ENCODE assay signal across 8 mouse cellular contexts in the genomic region with DNA sequence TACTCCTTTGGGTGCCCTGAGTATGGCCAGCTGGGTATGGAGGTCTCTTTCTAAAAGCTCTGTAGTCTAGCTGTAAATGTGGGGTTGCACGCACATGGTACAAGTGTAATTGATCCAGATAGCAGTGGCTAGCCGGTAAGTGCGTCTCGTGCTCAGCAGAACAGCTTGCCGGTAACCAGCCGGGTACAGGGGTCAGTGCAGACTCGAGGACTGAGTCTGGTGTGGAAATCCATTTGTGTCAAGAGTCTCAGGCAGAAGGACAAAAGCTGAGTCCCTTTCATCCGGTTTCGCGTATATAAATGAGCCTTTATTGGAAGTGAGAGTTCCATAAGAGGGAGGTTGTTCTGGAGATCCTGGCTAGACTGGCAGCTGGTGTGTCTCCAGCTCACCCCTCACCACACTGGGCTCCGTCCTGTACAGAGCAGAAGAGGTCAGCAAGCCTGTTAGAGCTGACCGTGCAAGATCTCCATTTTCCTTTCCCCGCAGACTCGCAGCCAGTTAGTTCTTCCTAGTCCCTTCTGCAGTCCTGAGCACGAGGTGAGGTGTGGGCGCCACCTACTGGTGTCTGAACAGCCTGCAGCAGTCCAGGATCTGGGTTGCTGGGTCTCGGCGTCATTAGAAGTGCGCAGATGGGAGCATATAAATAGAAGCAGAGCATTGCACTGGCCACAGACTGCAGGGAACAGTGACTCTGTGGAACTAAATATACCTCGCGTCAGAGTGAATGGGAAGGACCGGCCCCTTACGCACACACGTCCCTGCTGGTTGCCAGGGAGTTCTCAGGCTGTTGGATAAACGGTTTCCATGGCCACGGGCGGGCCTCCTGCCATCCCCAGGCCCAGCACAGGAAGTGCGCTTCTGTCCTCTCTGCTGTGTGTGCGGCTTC. TPM values are rescaled to one million over a fixed set of nuclear protein-coding genes. Genes with fewer than 3 reads are reported as not detected.
DNase-seq lines count a peak whose midpoint lies in the region; ATAC-seq lines count a peak whose summit lies in the region.

No protein-coding gene starts in this region.

- peak overlapping the region; percentile 39; the same call in 1 of the 2 replicates for H3K27ac ChIP-seq in embryonic facial prominence, embryonic 15.5 days (replicated peaks)
- peak overlapping the region; percentile 17; the same call in 1 of the 2 replicates for H3K27ac ChIP-seq in heart, embryonic 10.5 days
- peak overlapping the region; percentile 75 for H3K27ac ChIP-seq in kidney, embryonic 15.5 days

- DNase-seq in 3134 (ENCODE audit: extremely low read depth, insufficient read length, low spot score), result peak; percentile 64
- peak; percentile 91 to 92 for DNase-seq in adrenal gland, postnatal 36 days
- DNase-seq in heart, embryonic 10.5 days (ENCODE audit: low spot score), result peak; percentile 96
- peak; percentile 85 for DNase-seq in liver
- DNase-seq in spleen, postnatal 36 days (ENCODE audit: low spot score in 2 of 2), result peak; percentile 72 to 79

- H3K9ac ChIP-seq in embryonic facial prominence, embryonic 15.5 days, result no peak overlapping the region
- H3K9ac ChIP-seq in kidney, embryonic 15.5 days, result no peak overlapping the region

- H3K36me3 ChIP-seq in embryonic facial prominence, embryonic 15.5 days, result peaks cover 93% of the 10 kb centered on the region
- H3K36me3 ChIP-seq in heart, embryonic 10.5 days, result peaks cover 97% of the 10 kb centered on the region
- H3K36me3 ChIP-seq in kidney, embryonic 15.5 days, result peaks cover 99% of the 10 kb centered on the region

- no peaks in the 10 kb centered on the region for H3K9me3 ChIP-seq in embryonic facial prominence, embryonic 15.5 days (replicated peaks)
- no peaks in the 10 kb centered on the region for H3K9me3 ChIP-seq in heart, embryonic 10.5 days
- no peaks in the 10 kb centered on the region for H3K9me3 ChIP-seq in kidney, embryonic 15.5 days (replicated peaks)

- ATAC-seq in embryonic facial prominence, embryonic 15.5 days (ENCODE audit: insufficient number of reproducible peaks, low FRiP score, low TSS enrichment, low read depth), result peak; percentile 71
- ATAC-seq in kidney, embryonic 15.5 days (replicated peaks; ENCODE audit: low FRiP score), result peak; percentile 69
- ATAC-seq in monocyte, adult 5-6 weeks (replicated peaks; ENCODE audit: insufficient number of reproducible peaks, low FRiP score, low TSS enrichment, poor library complexity, severe bottlenecking), result peak; percentile 70

- H3K4me3 ChIP-seq in embryonic facial prominence, embryonic 15.5 days (replicated peaks), result no peak overlapping the region
- H3K4me3 ChIP-seq in heart, embryonic 10.5 days, result no peak overlapping the region
- no peak overlapping the region for H3K4me3 ChIP-seq in kidney, embryonic 15.5 days (replicated peaks)

- no peaks in the 10 kb centered on the region for H3K27me3 ChIP-seq in embryonic facial prominence, embryonic 15.5 days
- no peaks in the 10 kb centered on the region for H3K27me3 ChIP-seq in heart, embryonic 10.5 days (ENCODE audit: insufficient read depth, poor library complexity, severe bottlenecking)
- no peaks in the 10 kb centered on the region for H3K27me3 ChIP-seq in kidney, embryonic 15.5 days

- 52% methylated on average over 29 of the region's 29 CpGs for whole genome bisulfite sequencing in embryonic facial prominence, embryonic 15.5 days
- WGBS in heart, embryonic 10.5 days, result 47% methylated on average over 29 of the region's 29 CpGs
- WGBS in kidney, embryonic 15.5 days, result 51% methylated on average over 29 of the region's 29 CpGs

- H3K4me1 ChIP-seq in embryonic facial prominence, embryonic 15.5 days, result peaks cover 16% of the 10 kb centered on the region
- H3K4me1 ChIP-seq in heart, embryonic 10.5 days, result peaks cover 35% of the 10 kb centered on the region
- peaks cover 36% of the 10 kb centered on the region for H3K4me1 ChIP-seq in kidney, embryonic 15.5 days

- H3K4me2 ChIP-seq in embryonic facial prominence, embryonic 15.5 days (replicated peaks), result no peak overlapping the region
- H3K4me2 ChIP-seq in kidney, embryonic 15.5 days, result no peak overlapping the region

RNA-seq across cellular contexts. Expression of a gene that starts 13.4 kb away (rescaled TPM):
- 10 to 100 TPM; 63.3 to 85.8 TPM for total RNA-seq in adrenal gland, postnatal 36 days (2021)
- 47.0 and 55.0 TPM in 2 replicates for polyA plus RNA-seq in embryonic facial prominence, embryonic 15.5 days (2015; fragmentation: Nextera tagmentation; extraction: Ambion mirVana)
- 18.0 and 29.0 TPM in 2 replicates for polyA plus RNA-seq in heart, embryonic 10.5 days (2016; fragmentation: Nextera tagmentation; extraction: Ambion mirVana)
- polyA plus RNA-seq in kidney, embryonic 15.5 days (2015; fragmentation: Nextera tagmentation; extraction: Ambion mirVana), result 26.8 and 28.8 TPM in 2 replicates
- total RNA-seq in monocyte, adult 5-6 weeks (2017), result 37.9 to 43.0 TPM (median 38.5 TPM) in 3 replicates

RNA-seq across cellular contexts. Expression of a gene that starts 28.7 kb away (rescaled TPM):
- not detected for total RNA-seq in adrenal gland, postnatal 36 days (2021)
- not detected in 2 replicates for polyA plus RNA-seq in embryonic facial prominence, embryonic 15.5 days (2015; fragmentation: Nextera tagmentation; extraction: Ambion mirVana)
- polyA plus RNA-seq in heart, embryonic 10.5 days (2016; fragmentation: Nextera tagmentation; extraction: Ambion mirVana), result not detected in 2 replicates
- polyA plus RNA-seq in kidney, embryonic 15.5 days (2015; fragmentation: Nextera tagmentation; extraction: Ambion mirVana), result not detected in 2 replicates
- not detected in 3 replicates for total RNA-seq in monocyte, adult 5-6 weeks (2017)

RNA-seq across cellular contexts. Expression of a gene that starts 47.9 kb away (rescaled TPM):
- 10 to 100 TPM; 11.9 to 17.7 TPM for total RNA-seq in adrenal gland, postnatal 36 days (2021)
- polyA plus RNA-seq in embryonic facial prominence, embryonic 15.5 days (2015; fragmentation: Nextera tagmentation; extraction: Ambion mirVana), result 17.0 and 18.6 TPM in 2 replicates
- polyA plus RNA-seq in heart, embryonic 10.5 days (2016; fragmentation: Nextera tagmentation; extraction: Ambion mirVana), result 13.3 and 14.9 TPM in 2 replicates
- 20.3 and 20.7 TPM in 2 replicates for polyA plus RNA-seq in kidney, embryonic 15.5 days (2015; fragmentation: Nextera tagmentation; extraction: Ambion mirVana)
- 139 to 166 TPM (median 160 TPM) in 3 replicates for total RNA-seq in monocyte, adult 5-6 weeks (2017)

Comparison
In these comparisons a context has a peak if more than half of its experiments do, and no peak if none do; other contexts are left out.
1. H3K27ac ChIP-seq: peak in every context shown above with its lines; median percentile 75 in kidney, embryonic 15.5 days; 39 in embryonic facial prominence, embryonic 15.5 days; 17 in heart, embryonic 10.5 days.